Mouse (Mus musculus): ENCODE results near the gene Arrb1. TPM values are rescaled to one million over a fixed set of nuclear protein-coding genes. Genes with fewer than 3 reads are reported as not detected.

Arrb1 gene
- polyA plus RNA-seq, 1 experiment from 2014 or later = 3.3 TPM

- Histone ChIP-seq H3K4me3 (ENCODE audit: low read depth, low read length) (no peak overlapping the region), H3K4me1 (ENCODE audit: control insufficient read depth, insufficient read depth, low read length) (no peaks in the 10 kb centered on the region), H3K9ac (ENCODE audit: low read length) (no peak overlapping the region), H3K27me3 (ENCODE audit: control insufficient read depth, insufficient read depth, low read length) (peaks cover 2% of the 10 kb centered on the region; the same call in 1 of the 2 replicates), H3K36me3 (ENCODE audit: control insufficient read depth, insufficient read depth, low read length) (no peaks in the 10 kb centered on the region), H3K4me2 (ENCODE audit: low read depth, severe bottlenecking) (no peak overlapping the region), H3K27ac (replicated peaks; ENCODE audit: low read depth, low read length) (no peak overlapping the region), H3K9me3 (ENCODE audit: control insufficient read depth, low read length) (no peaks in the 10 kb centered on the region)
- no peak for ATAC-seq (ENCODE audit: insufficient number of reproducible peaks, low FRiP score, low TSS enrichment, low read depth)
- WGBS = 61% methylated on average over 2 of the region's 2 CpGs
- no peak for DNase-seq (ENCODE audit: low spot score)
These were observed 83.0 kb downstream of the Arrb1 start for GRCm38 (mm10) chr7:99618264-99618663.

GRCm38 (mm10) chr7:99618860-99619259, 83.6 kb downstream of the Arrb1 start:
- DNase-seq (ENCODE audit: low spot score) = peak; percentile 44
- no peaks in the 10 kb centered on the region for H3K9me3 ChIP-seq (ENCODE audit: control insufficient read depth, low read length)
- no peak overlapping the region for H3K27ac ChIP-seq (replicated peaks; ENCODE audit: low read depth, low read length)
- H3K4me1 ChIP-seq (ENCODE audit: control insufficient read depth, insufficient read depth, low read length) = no peaks in the 10 kb centered on the region
- H3K4me2 ChIP-seq (ENCODE audit: low read depth, severe bottlenecking) = no peak overlapping the region
- no peak for ATAC-seq (ENCODE audit: insufficient number of reproducible peaks, low FRiP score, low TSS enrichment, low read depth)
- no peak overlapping the region for H3K9ac ChIP-seq (ENCODE audit: low read length)
- no peak overlapping the region for H3K4me3 ChIP-seq (ENCODE audit: low read depth, low read length)
- WGBS = 11% methylated on average over 3 of the region's 3 CpGs
- peaks cover 8% of the 10 kb centered on the region; the same call in 1 of the 2 replicates for H3K27me3 ChIP-seq (ENCODE audit: control insufficient read depth, insufficient read depth, low read length)
- no peaks in the 10 kb centered on the region for H3K36me3 ChIP-seq (ENCODE audit: control insufficient read depth, insufficient read depth, low read length)

GRCm38 (mm10) chr7:99625722-99626375, 90.6 kb downstream of the Arrb1 start:
- WGBS = under 1% methylated on average over 77 of the region's 81 CpGs
- H3K27ac ChIP-seq (replicated peaks; ENCODE audit: low read depth, low read length) = no peak overlapping the region
- ATAC-seq (ENCODE audit: insufficient number of reproducible peaks, low FRiP score, low TSS enrichment, low read depth) = peak; percentile 85

GRCm38 (mm10) chr7:99626376-99627270, 91.4 kb downstream of the Arrb1 start, which contains the start of gene Tpbgl:
Tpbgl (minus strand) TSS chr7:99627103.
- Histone ChIP-seq H3K4me1 (ENCODE audit: control insufficient read depth, insufficient read depth, low read length) (peaks cover 13% of the 10 kb centered on the region), H3K4me3 (ENCODE audit: low read depth, low read length) (peak within 1 kb of the TSS; percentile 40), H3K9ac (ENCODE audit: low read length) (peak within 1 kb of the TSS; percentile 27), H3K9me3 (ENCODE audit: control insufficient read depth, low read length) (no peaks in the 10 kb centered on the region), H3K27ac (replicated peaks; ENCODE audit: low read depth, low read length) (no peak within 1 kb of the TSS), H3K27me3 (ENCODE audit: control insufficient read depth, insufficient read depth, low read length) (peaks cover 57% of the 10 kb centered on the region), H3K4me2 (ENCODE audit: low read depth, severe bottlenecking) (peak within 1 kb of the TSS; percentile 90), H3K36me3 (ENCODE audit: control insufficient read depth, insufficient read depth, low read length) (no peaks in the 10 kb centered on the region; the same call in 1 of the 2 replicates)
- WGBS = under 1% methylated on average over 63 of the region's 83 CpGs
- ATAC-seq (ENCODE audit: insufficient number of reproducible peaks, low FRiP score, low TSS enrichment, low read depth) (no peak), DNase-seq (ENCODE audit: low spot score) (peak; percentile 43)

More at GRCm38 (mm10) chr7:99625722-99626375, 90.6 kb downstream of the Arrb1 start:
- H3K9ac ChIP-seq (ENCODE audit: low read length) = peak overlapping the region; percentile 27; the same call in 1 of the 2 replicates
- H3K27me3 ChIP-seq (ENCODE audit: control insufficient read depth, insufficient read depth, low read length) = peaks cover 57% of the 10 kb centered on the region
- H3K36me3 ChIP-seq (ENCODE audit: control insufficient read depth, insufficient read depth, low read length) = no peaks in the 10 kb centered on the region; the same call in 1 of the 2 replicates
- H3K4me3 ChIP-seq (ENCODE audit: low read depth, low read length) = peak overlapping the region; percentile 40
- H3K4me1 ChIP-seq (ENCODE audit: control insufficient read depth, insufficient read depth, low read length) = peaks cover 13% of the 10 kb centered on the region
- no peaks in the 10 kb centered on the region for H3K9me3 ChIP-seq (ENCODE audit: control insufficient read depth, low read length)
- H3K4me2 ChIP-seq (ENCODE audit: low read depth, severe bottlenecking) = peak overlapping the region; percentile 90
- DNase-seq (ENCODE audit: low spot score) = peak; percentile 89

- no peak for ATAC-seq (ENCODE audit: insufficient number of reproducible peaks, low FRiP score, low TSS enrichment, low read depth)
- H3K9ac ChIP-seq (ENCODE audit: low read length) = no peak overlapping the region
- no peak overlapping the region for H3K27ac ChIP-seq (replicated peaks; ENCODE audit: low read depth, low read length)
- H3K27me3 ChIP-seq (ENCODE audit: control insufficient read depth, insufficient read depth, low read length) = peaks cover 57% of the 10 kb centered on the region
- 5% methylated on average over 7 of the region's 7 CpGs for WGBS
- H3K36me3 ChIP-seq (ENCODE audit: control insufficient read depth, insufficient read depth, low read length) = no peaks in the 10 kb centered on the region; the same call in 1 of the 2 replicates
- H3K4me2 ChIP-seq (ENCODE audit: low read depth, severe bottlenecking) = peak overlapping the region; percentile 90; the same call in 1 of the 2 replicates
- H3K9me3 ChIP-seq (ENCODE audit: control insufficient read depth, low read length) = no peaks in the 10 kb centered on the region
- DNase-seq (ENCODE audit: low spot score) = no peak
- peaks cover 13% of the 10 kb centered on the region for H3K4me1 ChIP-seq (ENCODE audit: control insufficient read depth, insufficient read depth, low read length)
- no peak overlapping the region for H3K4me3 ChIP-seq (ENCODE audit: low read depth, low read length)
These were observed 92.1 kb downstream of the Arrb1 start for GRCm38 (mm10) chr7:99627366-99627765.

- Histone ChIP-seq H3K4me1 (ENCODE audit: control insufficient read depth, insufficient read depth, low read length) (peaks cover 5% of the 10 kb centered on the region; the same call in 1 of the 2 replicates), H3K9ac (ENCODE audit: low read length) (no peak overlapping the region), H3K27ac (replicated peaks; ENCODE audit: low read depth, low read length) (no peak overlapping the region), H3K4me3 (ENCODE audit: low read depth, low read length) (no peak overlapping the region), H3K9me3 (ENCODE audit: control insufficient read depth, low read length) (no peaks in the 10 kb centered on the region), H3K4me2 (ENCODE audit: low read depth, severe bottlenecking) (no peak overlapping the region), H3K27me3 (ENCODE audit: control insufficient read depth, insufficient read depth, low read length) (peaks cover 16% of the 10 kb centered on the region), H3K36me3 (ENCODE audit: control insufficient read depth, insufficient read depth, low read length) (no peaks in the 10 kb centered on the region)
- DNase-seq (ENCODE audit: low spot score) (peak; percentile 35), ATAC-seq (ENCODE audit: insufficient number of reproducible peaks, low FRiP score, low TSS enrichment, low read depth) (no peak)
- 16% methylated on average over 6 of the region's 6 CpGs for WGBS
These were observed 97.0 kb downstream of the Arrb1 start for GRCm38 (mm10) chr7:99632286-99632685.

GRCm38 (mm10) chr7:99633966-99634665, 98.8 kb downstream of the Arrb1 start:
- H3K27ac ChIP-seq (replicated peaks; ENCODE audit: low read depth, low read length) = no peak overlapping the region
- DNase-seq (ENCODE audit: low spot score) = no peak
- 54% methylated on average over 8 of the region's 8 CpGs for WGBS
- H3K9me3 ChIP-seq (ENCODE audit: control insufficient read depth, low read length) = no peaks in the 10 kb centered on the region
- H3K27me3 ChIP-seq (ENCODE audit: control insufficient read depth, insufficient read depth, low read length) = no peaks in the 10 kb centered on the region
- H3K4me3 ChIP-seq (ENCODE audit: low read depth, low read length) = no peak overlapping the region
- H3K4me1 ChIP-seq (ENCODE audit: control insufficient read depth, insufficient read depth, low read length) = peaks cover 5% of the 10 kb centered on the region; the same call in 1 of the 2 replicates
- no peak overlapping the region for H3K9ac ChIP-seq (ENCODE audit: low read length)
- ATAC-seq (ENCODE audit: insufficient number of reproducible peaks, low FRiP score, low TSS enrichment, low read depth) = no peak
- no peak overlapping the region for H3K4me2 ChIP-seq (ENCODE audit: low read depth, severe bottlenecking)
- H3K36me3 ChIP-seq (ENCODE audit: control insufficient read depth, insufficient read depth, low read length) = no peaks in the 10 kb centered on the region

- Histone ChIP-seq H3K27me3 (ENCODE audit: control insufficient read depth, insufficient read depth, low read length) (no peaks in the 10 kb centered on the region), H3K27ac (replicated peaks; ENCODE audit: low read depth, low read length) (no peak overlapping the region), H3K9ac (ENCODE audit: low read length) (no peak overlapping the region), H3K9me3 (ENCODE audit: control insufficient read depth, low read length) (no peaks in the 10 kb centered on the region), H3K4me2 (ENCODE audit: low read depth, severe bottlenecking) (no peak overlapping the region), H3K4me1 (ENCODE audit: control insufficient read depth, insufficient read depth, low read length) (0 out of 2 replicates have a peak, but pooled peaks cover 2% of the 10 kb centered on the region), H3K36me3 (ENCODE audit: control insufficient read depth, insufficient read depth, low read length) (no peaks in the 10 kb centered on the region), H3K4me3 (ENCODE audit: low read depth, low read length) (no peak overlapping the region)
- DNase-seq (ENCODE audit: low spot score) (no peak), ATAC-seq (ENCODE audit: insufficient number of reproducible peaks, low FRiP score, low TSS enrichment, low read depth) (no peak)
- WGBS = 47% methylated on average over 4 of the region's 4 CpGs
These were observed 106.0 kb downstream of the Arrb1 start for GRCm38 (mm10) chr7:99641245-99641644.
